Mouse (Mus musculus) MEL (cell line): ENCODE measurements around the gene Map3k20. TPM values are rescaled to one million over a fixed set of nuclear protein-coding genes. Genes with fewer than 3 reads are reported as not detected.

Source experiments
- DNase-seq: peaks from one replicate; pipeline ENCODE4 v3.0.0; 2011; ENCODE audit warnings: low read depth, low spot score
- H3K27ac ChIP-seq: 2 replicates; pipeline ENCODE4 v1.5.1; 2012; ENCODE audit warnings: low read depth, mild to moderate bottlenecking, control low read depth, low read length, moderate library complexity; ENCODE audit not compliant: control insufficient read depth
- H3K27me3 ChIP-seq, 2 experiments: fragments of 150-350 bp in 1 of 2; sonication (generic) in 1 of 2; 2 replicates each; pipeline ENCODE4 v1.6.1; 2012; ENCODE audit warnings: low read length in 2 of 2, mild to moderate bottlenecking in 2 of 2, improper control_type of control experiment in 1 of 2, moderate library complexity in 1 of 2; ENCODE audit not compliant: insufficient read depth in 2 of 2, control insufficient read depth in 1 of 2
- H3K36me3 ChIP-seq, 2 experiments: 2 replicates each; pipeline ENCODE4 v1.6.1; 2012 to 2014; ENCODE audit warnings: low read length in 2 of 2, improper control_type of control experiment in 1 of 2, inconsistent platforms in 1 of 2, mild to moderate bottlenecking in 1 of 2; ENCODE audit not compliant: insufficient read depth in 2 of 2, control insufficient read depth in 1 of 2
- H3K4me1 ChIP-seq, 2 experiments: fragments of 150-350 bp in 1 of 2; sonication (generic) in 1 of 2; 2 replicates each; pipeline ENCODE4 v1.6.1; 2012; ENCODE audit warnings: low read length in 2 of 2, improper control_type of control experiment in 1 of 2, mild to moderate bottlenecking in 1 of 2; ENCODE audit not compliant: insufficient read depth in 2 of 2, control insufficient read depth in 1 of 2
- H3K4me3 ChIP-seq, 2 experiments: fragments of 150-350 bp in 1 of 2; sonication (generic) in 1 of 2; 2 replicates each; pipeline ENCODE4 v1.5.1; 2012; ENCODE audit warnings: low read depth in 2 of 2, low read length in 2 of 2, mild to moderate bottlenecking in 2 of 2, moderate library complexity in 2 of 2, control low read depth in 1 of 2, improper control_type of control experiment in 1 of 2; ENCODE audit not compliant: control insufficient read depth in 1 of 2, insufficient read depth in 1 of 2
- H3K79me2 ChIP-seq: 2 replicates; pipeline ENCODE4 v1.6.1; 2012; ENCODE audit warnings: mild to moderate bottlenecking, low read length, moderate library complexity; ENCODE audit not compliant: control insufficient read depth, poor library complexity, insufficient read depth
- H3K9ac ChIP-seq: 2 replicates; pipeline ENCODE4 v1.6.1; 2012; ENCODE audit warnings: low read depth, mild to moderate bottlenecking, control low read depth, low read length, moderate library complexity; ENCODE audit not compliant: control insufficient read depth, poor library complexity, severe bottlenecking
- H3K9me3 ChIP-seq: fragments of 150-350 bp; sonication (generic); replicated peaks from 2 replicates; pipeline ENCODE4 v1.6.1; 2012; ENCODE audit warnings: mild to moderate bottlenecking, low read length, improper control_type of control experiment, moderate library complexity; ENCODE audit not compliant: insufficient read depth
- CHD1 ChIP-seq: IDR thresholded peaks from 2 replicates; pipeline ENCODE4 v1.6.1; 2012; ENCODE audit warnings: low read depth, mild to moderate bottlenecking, inconsistent platforms, low read length, improper control_type of control experiment
- CHD2 ChIP-seq: IDR thresholded peaks from 2 replicates; pipeline ENCODE4 v1.6.1; 2011; ENCODE audit warnings: low read length, improper control_type of control experiment
- E2F4 ChIP-seq: IDR thresholded peaks from 2 replicates; pipeline ENCODE4 v1.6.1; 2011; ENCODE audit warnings: low read depth, low read length, improper control_type of control experiment, borderline replicate concordance
- ELF1 ChIP-seq: IDR thresholded peaks from 2 replicates; pipeline ENCODE4 v1.6.1; 2014; ENCODE audit warnings: low read depth, mild to moderate bottlenecking, inconsistent platforms, low read length, improper control_type of control experiment, moderate library complexity
- EP300 ChIP-seq, 2 experiments: IDR thresholded peaks; 2 replicates each; pipeline ENCODE4 v1.6.1; 2011; ENCODE audit warnings: improper control_type of control experiment in 2 of 2, low read length in 2 of 2, low read depth in 1 of 2, mild to moderate bottlenecking in 1 of 2
- GABPA ChIP-seq: IDR thresholded peaks from 2 replicates; pipeline ENCODE4 v1.6.1; 2012; ENCODE audit warnings: low read depth, mild to moderate bottlenecking, inconsistent platforms, low read length, improper control_type of control experiment, moderate library complexity
- GATA1 ChIP-seq: IDR thresholded peaks from 2 replicates; pipeline ENCODE4 v1.6.1; 2011; ENCODE audit warnings: low read depth, low read length, improper control_type of control experiment
- HCFC1 ChIP-seq: IDR thresholded peaks from 2 replicates; pipeline ENCODE4 v1.6.1; 2012; ENCODE audit warnings: low read depth, mild to moderate bottlenecking, inconsistent platforms, low read length, improper control_type of control experiment, moderate library complexity
- JUND ChIP-seq: IDR thresholded peaks from 2 replicates; pipeline ENCODE4 v1.6.1; 2011; ENCODE audit warnings: low read depth, mild to moderate bottlenecking, improper control_type of control experiment, low read length
- KAT2A ChIP-seq: conservative IDR thresholded peaks from 2 replicates; pipeline ENCODE4 v1.6.1; 2012; ENCODE audit warnings: low read depth, low read length, improper control_type of control experiment, inconsistent platforms
- MAFK ChIP-seq: IDR thresholded peaks from 2 replicates; pipeline ENCODE4 v1.6.1; 2011; ENCODE audit warnings: low read depth, mild to moderate bottlenecking, low read length, improper control_type of control experiment, borderline replicate concordance
- MEF2A ChIP-seq: IDR thresholded peaks from 2 replicates; pipeline ENCODE4 v1.6.1; 2014; ENCODE audit warnings: low read depth, mild to moderate bottlenecking, inconsistent platforms, low read length, improper control_type of control experiment; ENCODE audit not compliant: poor library complexity, insufficient replicate concordance, severe bottlenecking; ENCODE audit errors: extremely low read depth
- MYC ChIP-seq: IDR thresholded peaks from 2 replicates; pipeline ENCODE4 v1.6.1; 2011; ENCODE audit warnings: low read depth, mild to moderate bottlenecking, low read length, improper control_type of control experiment, moderate library complexity
- NELFE ChIP-seq: IDR thresholded peaks from 2 replicates; pipeline ENCODE4 v1.6.1; 2011; ENCODE audit warnings: low read depth, low read length, improper control_type of control experiment
- NRF1 ChIP-seq: IDR thresholded peaks from 2 replicates; pipeline ENCODE4 v1.6.1; 2014; ENCODE audit warnings: low read depth, mild to moderate bottlenecking, inconsistent platforms, low read length, improper control_type of control experiment, moderate library complexity; ENCODE audit not compliant: poor library complexity, insufficient read depth, severe bottlenecking
- RCOR1 ChIP-seq: IDR thresholded peaks from 2 replicates; pipeline ENCODE4 v1.6.1; 2012; ENCODE audit warnings: low read depth, mild to moderate bottlenecking, inconsistent platforms, low read length, improper control_type of control experiment
- SMC3 ChIP-seq: IDR thresholded peaks from 2 replicates; pipeline ENCODE4 v1.6.1; 2011; ENCODE audit warnings: low read depth, low read length, improper control_type of control experiment
- TAL1 ChIP-seq: IDR thresholded peaks from 2 replicates; pipeline ENCODE4 v1.6.1; 2012; ENCODE audit warnings: mild to moderate bottlenecking, inconsistent platforms, low read length, moderate library complexity, mixed read lengths
- TCF12 ChIP-seq: IDR thresholded peaks from 2 replicates; pipeline ENCODE4 v1.6.1; 2014; ENCODE audit warnings: low read depth, mild to moderate bottlenecking, inconsistent platforms, low read length, improper control_type of control experiment, moderate library complexity
- UBTF ChIP-seq: IDR thresholded peaks from 2 replicates; pipeline ENCODE4 v1.6.1; 2012; ENCODE audit warnings: low read depth, mild to moderate bottlenecking, inconsistent platforms, low read length, improper control_type of control experiment, moderate library complexity, borderline replicate concordance; ENCODE audit not compliant: insufficient read depth
- USF1 ChIP-seq: IDR thresholded peaks from 2 replicates; pipeline ENCODE4 v1.6.1; 2014; ENCODE audit warnings: low read depth, mild to moderate bottlenecking, inconsistent platforms, low read length, improper control_type of control experiment, moderate library complexity
- USF2 ChIP-seq, 2 experiments: IDR thresholded peaks; 2 replicates each; pipeline ENCODE4 v1.6.1; 2011 to 2012; ENCODE audit warnings: improper control_type of control experiment in 2 of 2, low read length in 2 of 2, borderline replicate concordance in 1 of 2, inconsistent platforms in 1 of 2, low read depth in 1 of 2, mild to moderate bottlenecking in 1 of 2; ENCODE audit not compliant: insufficient read depth in 1 of 2
- ZKSCAN1 ChIP-seq: IDR thresholded peaks from 2 replicates; pipeline ENCODE4 v1.6.1; 2012; ENCODE audit warnings: low read depth, mild to moderate bottlenecking, inconsistent platforms, low read length, improper control_type of control experiment, moderate library complexity
- ZMIZ1 ChIP-seq: IDR thresholded peaks from 2 replicates; pipeline ENCODE4 v1.6.1; 2012; ENCODE audit warnings: low read depth, mild to moderate bottlenecking, inconsistent platforms, low read length, improper control_type of control experiment, moderate library complexity
- ZNF384 ChIP-seq: IDR thresholded peaks from 2 replicates; pipeline ENCODE4 v1.6.1; 2012; ENCODE audit warnings: low read depth, mild to moderate bottlenecking, inconsistent platforms, low read length, improper control_type of control experiment
- polyA plus RNA-seq, 2 experiments: library from polyadenylated mRNA; stranded (reverse) in 1 of 2; unstranded in 1 of 2; fragments of >175 nt in 1 of 2; fragments of >200 nt in 1 of 2; gene quantifications; 2 replicates each; pipeline versions ENCODE4 v1.2.1 to v1.2.4; 2012; ENCODE audit warnings: low replicate concordance in 2 of 2, low read depth in 1 of 2; ENCODE audit not compliant: insufficient read length in 2 of 2, insufficient read depth in 1 of 2, missing spikeins in 1 of 2
- total RNA-seq: library from RNA; depleted of rRNA; stranded (reverse); fragments of 300-350 nt; gene quantifications from 2 replicates; pipeline ENCODE4 v1.2.3, GENCODE M21; 2012

Gene Map3k20
- total and polyA plus RNA-seq, 3 experiments, result 7.4 to 9.6 TPM; not detected in 1

DNA sequence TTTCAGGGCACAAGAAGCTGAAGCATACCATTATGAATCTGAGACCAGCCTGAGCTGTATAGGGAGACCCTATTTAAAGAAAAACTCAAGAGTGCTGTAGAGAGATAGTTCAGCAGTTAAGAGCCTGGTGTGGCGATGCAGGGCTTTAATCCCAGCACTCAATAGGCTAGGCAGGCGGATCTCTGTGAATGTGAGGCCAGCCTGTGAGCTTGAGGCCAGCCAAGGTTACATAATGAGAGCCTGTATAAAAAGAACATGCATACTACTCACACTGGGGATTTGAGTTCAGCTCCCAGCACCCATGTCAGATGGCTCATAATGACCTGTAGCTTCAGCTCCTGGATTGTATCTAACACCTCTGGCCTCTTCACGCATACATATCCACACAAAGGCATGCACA, 76.1 kb downstream of the Map3k20 start:
- no peak overlapping the region for H3K9ac ChIP-seq
- no peak overlapping the region for H3K27ac ChIP-seq
- no peaks in the 10 kb centered on the region for H3K36me3 ChIP-seq
- no peaks in the 10 kb centered on the region for H3K27me3 ChIP-seq
- no peaks in the 10 kb centered on the region for H3K4me1 ChIP-seq
- no peak for DNase-seq
- no peaks in the 10 kb centered on the region for H3K79me2 ChIP-seq
- TF ChIP-seq ZKSCAN1 (no peak), ZMIZ1 (no peak), E2F4 (no peak), EP300 (IDR thresholded peaks at IDR 0.05; ENCODE audit: low read depth in 1 of 2, low read length in 2 of 2) (no peak), NELFE (no peak), GATA1 (no peak), USF2 (IDR thresholded peaks at IDR 0.05; ENCODE audit: borderline replicate concordance in 1 of 2, insufficient read depth in 1 of 2, low read depth in 1 of 2, low read length in 2 of 2) (no peak), UBTF (no peak), MYC (no peak), SMC3 (no peak), USF1 (no peak), KAT2A (no peak), JUND (no peak), MEF2A (no peak), CHD2 (no peak), GABPA (no peak), MAFK (no peak), CHD1 (no peak), ELF1 (no peak)
- no peak overlapping the region for H3K4me3 ChIP-seq
- H3K9me3 ChIP-seq, result no peaks in the 10 kb centered on the region

DNA sequence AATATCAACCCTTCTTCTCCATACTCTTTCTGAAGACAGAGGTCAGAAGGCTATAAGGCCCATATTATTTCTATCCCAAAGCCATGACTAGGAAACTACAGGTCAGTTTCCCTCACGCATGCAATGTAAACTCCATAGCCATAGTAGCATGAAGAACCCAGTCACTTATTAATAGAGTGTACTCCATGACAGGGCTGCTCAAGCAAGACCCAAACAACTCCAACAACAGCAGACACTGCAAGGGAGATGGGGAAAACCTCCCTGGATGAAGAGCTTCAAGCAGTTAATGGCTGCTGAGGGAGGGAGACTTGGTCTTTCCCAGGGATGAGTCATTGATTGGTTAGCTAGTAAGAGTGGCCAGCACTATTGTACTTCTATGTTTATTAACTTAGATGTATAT, 78.0 kb downstream of the Map3k20 start:
- Histone ChIP-seq H3K9ac (no peak overlapping the region), H3K27me3 (no peaks in the 10 kb centered on the region), H3K79me2 (no peaks in the 10 kb centered on the region)
- no peak for TF ChIP-seq GABPA
- no peak for TF ChIP-seq SMC3
- no peak for TF ChIP-seq NRF1
- no peak for TF ChIP-seq TAL1
- TF ChIP-seq TCF12, result no peak
- no peak for TF ChIP-seq CHD2
- no peak for TF ChIP-seq E2F4
- TF ChIP-seq USF2 (IDR thresholded peaks at IDR 0.05; ENCODE audit: borderline replicate concordance in 1 of 2, insufficient read depth in 1 of 2, low read depth in 1 of 2, low read length in 2 of 2), result no peak
- no peak for TF ChIP-seq USF1
- no peak for TF ChIP-seq GATA1
- TF ChIP-seq HCFC1, result no peak
- no peak for TF ChIP-seq ZNF384
- TF ChIP-seq RCOR1, result no peak
- no peak for TF ChIP-seq CHD1
- TF ChIP-seq, all 39 proteins: peak for 0
- H3K27ac ChIP-seq, result no peak overlapping the region
- H3K9me3 ChIP-seq, result no peaks in the 10 kb centered on the region
- H3K4me1 ChIP-seq, result no peaks in the 10 kb centered on the region
- no peak for DNase-seq
- no peaks in the 10 kb centered on the region for H3K36me3 ChIP-seq
- no peak overlapping the region for H3K4me3 ChIP-seq
